Mouse (Mus musculus) hindbrain, embryonic 16.5 days (tissue): Measurements from ENCODE around the gene Pakap. TPM values are rescaled to one million over a fixed set of nuclear protein-coding genes. Genes with fewer than 3 reads are reported as not detected.

Experiments
- ATAC-seq: fragments of 200-750 bp; cut with Nextera tagmentation; 2 replicates; pipeline ENCODE4 v1.8.0; 2017; ENCODE audit warnings: moderate TSS enrichment, moderate library complexity
- H3K27ac ChIP-seq: fragments of 300-500 bp; sonication (generic); 2 replicates; pipeline ENCODE4 v1.5.1; 2014; ENCODE audit warnings: low read depth, mild to moderate bottlenecking, control low read depth, low read length, moderate library complexity
- H3K27me3 ChIP-seq: fragments of 300-500 bp; sonication (generic); replicated peaks from 2 replicates; pipeline ENCODE4 v1.6.1; 2014; ENCODE audit warnings: low read length; ENCODE audit not compliant: control insufficient read depth, insufficient read depth
- H3K36me3 ChIP-seq: fragments of 300-500 bp; sonication (generic); 2 replicates; pipeline ENCODE4 v1.6.1; 2014; ENCODE audit warnings: mild to moderate bottlenecking, low read length, moderate library complexity, mixed read lengths; ENCODE audit not compliant: control insufficient read depth, insufficient read depth
- H3K4me1 ChIP-seq: fragments of 300-500 bp; sonication (generic); 2 replicates; pipeline ENCODE4 v1.6.1; 2014; ENCODE audit warnings: low read depth, low read length; ENCODE audit not compliant: control insufficient read depth, insufficient read depth
- H3K4me2 ChIP-seq: fragments of 300-500 bp; sonication (generic); 2 replicates; pipeline ENCODE4 v1.6.1; 2014; ENCODE audit warnings: mild to moderate bottlenecking, low read length, control low read depth, moderate library complexity
- H3K4me3 ChIP-seq: fragments of 300-500 bp; sonication (generic); 2 replicates; pipeline ENCODE4 v1.5.1; 2014; ENCODE audit warnings: mild to moderate bottlenecking, low read length, control low read depth, moderate library complexity
- H3K9ac ChIP-seq: fragments of 300-500 bp; sonication (generic); 2 replicates; pipeline ENCODE4 v1.6.1; 2014; ENCODE audit warnings: low read depth, mild to moderate bottlenecking, control low read depth, low read length, moderate library complexity
- H3K9me3 ChIP-seq: fragments of 300-500 bp; sonication (generic); 2 replicates; pipeline ENCODE4 v1.6.1; 2014; ENCODE audit warnings: mild to moderate bottlenecking, low read length, moderate library complexity; ENCODE audit not compliant: control insufficient read depth
- whole genome bisulfite sequencing: fragments of 180-500 bp; shearing (Covaris S2); extraction: QIAGEN DNeasy Blood & Tissue Kit; methylation state at CpG from one replicate; pipeline ENCODE4 v1.1.7; 2014; 5-methylcytosine and 5-hydroxymethylcytosine counted together
- polyA plus RNA-seq: library from polyadenylated mRNA; unstranded; fragments of >200 nt; fragmentation: Nextera tagmentation; extraction: Ambion mirVana; gene quantifications from 2 replicates; pipeline ENCODE4 v1.2.1, GENCODE M21; 2015

Pakap gene
- polyA plus RNA-seq, 1 experiment from 2014 or later = 14.0 TPM

GRCm38 (mm10) chr4:57940631-57941030, 372.7 kb downstream of the Pakap start:
- Histone ChIP-seq H3K9me3 (no peaks in the 10 kb centered on the region), H3K4me1 (no peaks in the 10 kb centered on the region), H3K4me2 (no peak overlapping the region), H3K36me3 (peaks cover 16% of the 10 kb centered on the region), H3K9ac (no peak overlapping the region), H3K27me3 (no peaks in the 10 kb centered on the region), H3K4me3 (no peak overlapping the region), H3K27ac (no peak overlapping the region)
- ATAC-seq = no peak
- WGBS = 95% methylated on average over 4 of the region's 4 CpGs

DNA sequence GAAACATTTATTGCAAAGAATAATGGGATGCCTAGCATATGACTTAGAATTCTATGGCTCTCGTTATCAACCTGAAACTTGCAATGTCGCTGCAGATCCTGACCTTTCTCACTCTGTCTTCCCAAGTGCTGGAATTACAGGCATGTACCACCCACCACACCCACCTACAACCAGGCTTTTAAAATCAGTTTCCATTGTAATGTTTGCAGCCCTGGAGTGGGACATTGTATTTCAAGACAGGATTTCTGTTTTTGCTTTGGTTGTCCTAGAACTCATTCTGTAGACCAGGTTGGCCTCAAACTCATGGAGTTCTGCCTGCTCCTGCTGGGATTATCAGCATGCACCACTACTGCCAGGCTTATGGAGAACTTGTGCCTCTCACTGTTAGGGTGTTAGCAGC, 374.9 kb downstream of the Pakap start:
- ATAC-seq = no peak

More for the DNA sequence above, 374.9 kb downstream of the Pakap start:
- no peak overlapping the region for H3K4me3 ChIP-seq
- H3K36me3 ChIP-seq = peaks cover 19% of the 10 kb centered on the region
- H3K4me1 ChIP-seq = no peaks in the 10 kb centered on the region
- H3K4me2 ChIP-seq = no peak overlapping the region
- H3K27me3 ChIP-seq = no peaks in the 10 kb centered on the region
- no peak overlapping the region for H3K9ac ChIP-seq
- 96% methylated on average over 2 of the region's 2 CpGs for WGBS
- H3K27ac ChIP-seq = no peak overlapping the region
- no peaks in the 10 kb centered on the region for H3K9me3 ChIP-seq

Other genes starting within 250 kb of the Pakap start
- 19.0 and 20.3 TPM in 2 replicates for gene Palm2, start 133.9 kb upstream of the Pakap start, polyA plus RNA-seq
- gene Akap2, start 149.5 kb downstream of the Pakap start, polyA plus RNA-seq = 11.4 and 13.2 TPM in 2 replicates